Mouse (Mus musculus) ES-E14 (cell line): Measurements from ENCODE around the gene BC107364.

Experiments used
- CHD2 ChIP-seq: IDR thresholded peaks from 2 replicates; pipeline ENCODE4 v1.6.1; 2014; ENCODE audit warnings: mild to moderate bottlenecking, low read depth, low read length, inconsistent platforms
- HCFC1 ChIP-seq: IDR thresholded peaks from 2 replicates; pipeline ENCODE4 v1.6.1; 2012; ENCODE audit warnings: low read length, inconsistent platforms, borderline replicate concordance; ENCODE audit not compliant: insufficient read depth
- MAFK ChIP-seq: IDR thresholded peaks from 2 replicates; pipeline ENCODE4 v1.6.1; 2014; ENCODE audit warnings: mild to moderate bottlenecking, low read depth, low read length, inconsistent platforms; ENCODE audit not compliant: insufficient read depth
- ZC3H11A ChIP-seq: IDR thresholded peaks from 2 replicates; pipeline ENCODE4 v1.6.1; 2012; ENCODE audit warnings: low read depth, mild to moderate bottlenecking, inconsistent platforms, low read length, borderline replicate concordance
- ZNF384 ChIP-seq: IDR thresholded peaks from 2 replicates; pipeline ENCODE4 v1.6.1; 2012; ENCODE audit warnings: low read depth, low read length, inconsistent platforms

- TF ChIP-seq HCFC1 (no peak), CHD2 (no peak), ZNF384 (no peak), MAFK (no peak), ZC3H11A (no peak)
Observed at GRCm38 (mm10) chr3:96420796-96421195, 31.3 kb downstream of the BC107364 start.
